Mouse (Mus musculus): ENCODE measurements around the gene Hspb1.
A peak's percentile ranks its signal among the peaks of the same experiment; 100 is the strongest.

Hspb1 gene

GRCm38 (mm10) chr5:135888405-135889215, 891 bp downstream of the Hspb1 start:
- no peak for DNase-seq (ENCODE audit: low spot score)

- DNase-seq (ENCODE audit: low spot score) = no peak
Observed at GRCm38 (mm10) chr5:135890323-135890722, 2.6 kb downstream of the Hspb1 start.

- DNase-seq (ENCODE audit: low spot score) = no peak
Observed at GRCm38 (mm10) chr5:135890920-135891319, 3.2 kb downstream of the Hspb1 start.

- no peak for DNase-seq (ENCODE audit: low spot score)
Observed at GRCm38 (mm10) chr5:135892589-135893351, 5.1 kb downstream of the Hspb1 start.

GRCm38 (mm10) chr5:135894958-135895357, 7.2 kb downstream of the Hspb1 start:
- no peak for DNase-seq (ENCODE audit: low spot score)

- DNase-seq (ENCODE audit: low spot score) = peak; percentile 79
Observed at GRCm38 (mm10) chr5:135898028-135898427, 10.3 kb downstream of the Hspb1 start.

- no peak for DNase-seq (ENCODE audit: low spot score)
Observed at GRCm38 (mm10) chr5:135898995-135899394, 11.3 kb downstream of the Hspb1 start.

GRCm38 (mm10) chr5:135899833-135900232, 12.1 kb downstream of the Hspb1 start:
- DNase-seq (ENCODE audit: low spot score) = no peak

GRCm38 (mm10) chr5:135900701-135901100, 13.0 kb downstream of the Hspb1 start:
- DNase-seq (ENCODE audit: low spot score) = no peak

GRCm38 (mm10) chr5:135901354-135902095, 13.8 kb downstream of the Hspb1 start:
- DNase-seq (ENCODE audit: low spot score) = no peak

GRCm38 (mm10) chr5:135903058-135903457, 15.3 kb downstream of the Hspb1 start:
- no peak for DNase-seq (ENCODE audit: low spot score)

GRCm38 (mm10) chr5:135903551-135904151, 15.9 kb downstream of the Hspb1 start:
- peak; percentile 96 for DNase-seq (ENCODE audit: low spot score)

GRCm38 (mm10) chr5:135904259-135904658, 16.5 kb downstream of the Hspb1 start:
- DNase-seq (ENCODE audit: low spot score) = no peak

- DNase-seq (ENCODE audit: low spot score) = no peak
Observed at GRCm38 (mm10) chr5:135905320-135906225, 17.9 kb downstream of the Hspb1 start.

GRCm38 (mm10) chr5:135906846-135907245, 19.1 kb downstream of the Hspb1 start:
- DNase-seq (ENCODE audit: low spot score) = no peak

- no peak for DNase-seq (ENCODE audit: low spot score)
Observed at GRCm38 (mm10) chr5:135907256-135907655, 19.5 kb downstream of the Hspb1 start.

GRCm38 (mm10) chr5:135908185-135908584, 20.5 kb downstream of the Hspb1 start:
- DNase-seq (ENCODE audit: low spot score) = no peak

- DNase-seq (ENCODE audit: low spot score) = no peak
Observed at GRCm38 (mm10) chr5:135908989-135909388, 21.3 kb downstream of the Hspb1 start.

- no peak for DNase-seq (ENCODE audit: low spot score)
Observed at GRCm38 (mm10) chr5:135909646-135910045, 21.9 kb downstream of the Hspb1 start.

- DNase-seq (ENCODE audit: low spot score) = no peak
Observed at GRCm38 (mm10) chr5:135910813-135911212, 23.1 kb downstream of the Hspb1 start.

GRCm38 (mm10) chr5:135911633-135912220, 24.0 kb downstream of the Hspb1 start:
- no peak for DNase-seq (ENCODE audit: low spot score)

Measured in embryo, embryonic 10 days (tissue).